Mouse (Mus musculus) spleen, postnatal 0 days (tissue): ENCODE results near the gene Junb. TPM values are rescaled to one million over a fixed set of nuclear protein-coding genes. Genes with fewer than 3 reads are reported as not detected.

Experiments used
- polyA plus RNA-seq: library from polyadenylated mRNA; unstranded; fragments of >200 nt; fragmentation: Nextera tagmentation; extraction: Ambion mirVana; gene quantifications from 2 replicates; pipeline ENCODE4 v1.2.1, GENCODE M21; 2015

Gene Junb
- 22.6 and 26.1 TPM in 2 replicates for polyA plus RNA-seq

DNA sequence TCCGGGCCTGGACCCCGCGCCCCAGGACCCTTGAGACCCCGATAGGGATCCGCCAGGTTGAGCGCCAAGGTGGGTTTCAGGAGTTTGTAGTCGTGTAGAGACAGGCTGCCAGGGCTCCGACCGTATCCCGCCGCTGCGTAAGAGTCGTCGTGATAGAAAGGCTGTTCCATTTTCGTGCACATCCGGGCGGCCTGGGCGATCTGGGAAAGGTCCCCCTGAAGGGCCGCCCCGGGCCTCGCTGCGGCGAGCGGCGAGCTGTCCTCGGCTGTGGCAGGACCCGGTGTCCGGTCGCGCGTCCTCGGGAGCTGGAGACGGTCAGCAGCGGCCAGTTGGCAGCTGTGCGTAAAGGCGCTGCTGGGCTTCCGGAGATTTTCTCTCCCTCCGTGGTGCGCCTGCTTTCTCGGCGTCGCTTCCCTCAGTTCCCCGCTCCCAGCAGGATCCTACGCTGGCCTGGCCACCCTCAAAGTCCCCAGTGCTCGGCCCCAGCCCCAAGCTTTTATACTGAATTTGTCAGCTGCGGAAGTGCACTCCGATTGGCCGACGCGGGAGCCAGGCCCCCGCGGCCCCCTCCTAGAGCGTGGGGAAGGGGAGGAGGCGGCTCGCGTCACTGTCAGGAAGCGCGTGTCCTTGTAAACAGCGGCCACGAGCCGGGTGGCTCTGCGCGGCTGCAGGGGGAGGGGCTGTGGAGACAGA, at the start of gene Junb:
TSS of gene Junb (minus strand) at position 471 of the 693 bp plus-strand sequence.

DNA sequence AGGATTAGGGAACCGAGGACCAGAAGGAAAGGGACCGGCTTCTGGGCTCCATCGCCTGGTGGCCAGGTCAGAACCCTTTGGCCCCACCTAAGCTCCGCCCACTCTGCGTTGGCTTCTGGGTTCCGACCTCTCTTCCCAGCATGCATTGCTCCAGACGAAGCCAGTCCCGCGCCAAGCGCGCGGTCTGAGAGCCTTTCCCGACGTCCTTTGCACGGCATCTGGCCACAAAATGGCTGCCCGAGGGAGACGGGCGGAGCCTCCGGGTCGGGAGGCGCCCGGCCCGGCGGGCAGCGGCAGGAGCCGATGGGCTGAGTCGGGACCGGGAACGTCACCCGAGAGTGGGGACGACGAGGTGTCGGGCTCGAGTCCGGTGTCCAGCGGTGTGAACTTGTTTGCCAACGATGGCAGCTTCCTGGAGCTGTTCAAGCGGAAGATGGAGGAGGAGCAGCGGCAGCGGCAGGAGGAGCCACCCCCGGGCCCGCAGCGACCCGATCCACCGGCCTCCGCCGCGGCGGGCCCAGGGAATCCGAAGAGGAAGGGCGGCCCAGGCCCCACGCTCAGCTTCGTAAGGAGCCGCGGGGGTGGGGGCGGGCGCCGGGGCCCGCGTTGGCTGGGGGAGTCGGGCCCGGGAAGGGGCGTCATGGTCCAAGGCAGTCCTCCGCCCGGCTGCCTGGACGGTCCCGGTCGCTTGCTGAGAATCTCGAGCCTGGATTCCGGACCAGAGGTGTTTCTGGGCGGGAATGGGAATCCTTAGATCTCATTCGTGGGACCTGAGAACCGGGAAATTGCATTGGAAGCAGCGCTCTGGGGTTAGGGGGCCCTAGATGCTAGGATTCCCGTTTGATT, 48.4 kb upstream of the Junb start, which contains the start of gene Trir:
TSS of gene Trir (plus strand) at position 154 of the 846 bp plus-strand sequence.

DNA sequence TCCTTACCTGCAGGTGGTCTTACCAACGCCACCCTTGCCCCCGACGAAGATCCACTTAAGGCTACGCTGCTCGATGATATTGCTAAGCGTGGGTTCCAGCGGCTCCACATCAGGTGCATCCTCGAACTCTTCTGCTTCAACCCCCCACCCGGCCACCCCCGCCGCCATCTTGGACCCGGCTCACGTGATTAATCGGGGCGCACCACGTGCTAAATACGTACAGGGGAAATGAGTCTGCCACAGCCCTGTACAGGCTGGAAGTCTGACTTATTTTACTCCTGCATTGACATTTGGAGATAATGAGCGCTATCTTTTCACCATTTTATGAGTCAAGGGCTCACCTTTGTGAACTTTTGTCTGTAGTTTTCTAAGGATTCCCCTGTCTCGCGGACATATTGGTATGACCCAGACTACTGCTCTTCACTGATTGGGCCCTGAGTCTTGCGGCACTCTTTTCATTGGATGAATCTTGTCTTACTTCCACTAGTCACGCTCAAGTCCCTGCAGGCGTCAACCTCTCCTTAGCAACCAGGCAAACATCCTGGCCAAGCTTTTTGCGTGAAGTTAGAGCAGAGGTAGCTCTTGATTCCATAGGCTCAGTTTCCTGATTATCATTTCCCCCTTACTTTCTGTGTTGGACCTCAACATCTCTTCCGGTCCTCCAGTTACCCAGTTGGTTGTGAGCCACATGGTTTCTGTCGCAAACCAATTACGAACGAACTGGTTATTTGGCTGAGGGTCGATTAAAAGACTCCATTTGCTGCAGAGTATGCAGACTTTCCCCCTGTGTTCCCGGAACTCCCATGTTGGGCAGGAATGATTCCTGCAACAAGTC, 46.8 kb upstream of the Junb start, which contains the start of gene Asna1:
TSS of gene Asna1 (minus strand) at position 184 of the 835 bp plus-strand sequence.

DNA sequence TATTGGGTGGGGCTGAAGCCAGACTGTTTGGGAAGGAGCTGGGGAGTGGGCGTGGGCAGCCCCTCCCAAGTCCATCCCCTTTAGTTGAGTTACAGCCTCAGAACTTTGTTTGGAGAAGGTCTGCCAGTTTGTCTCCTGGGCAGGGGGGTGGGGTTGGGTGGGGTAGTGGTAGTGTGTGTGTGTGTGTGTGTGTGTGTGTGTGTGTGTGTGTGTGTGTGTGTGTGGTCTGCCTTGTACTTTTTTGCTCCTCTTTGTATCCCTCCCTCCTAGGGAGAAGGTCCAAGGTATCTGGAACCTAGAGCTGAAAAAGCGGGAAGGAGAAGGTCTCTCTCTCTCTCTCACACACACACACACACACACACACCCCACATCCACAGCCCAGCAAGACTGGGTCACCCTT, 35.9 kb upstream of the Junb start, which contains the start of gene Best2:
TSS of gene Best2 (minus strand) at position 101 of the 400 bp plus-strand sequence.

DNA sequence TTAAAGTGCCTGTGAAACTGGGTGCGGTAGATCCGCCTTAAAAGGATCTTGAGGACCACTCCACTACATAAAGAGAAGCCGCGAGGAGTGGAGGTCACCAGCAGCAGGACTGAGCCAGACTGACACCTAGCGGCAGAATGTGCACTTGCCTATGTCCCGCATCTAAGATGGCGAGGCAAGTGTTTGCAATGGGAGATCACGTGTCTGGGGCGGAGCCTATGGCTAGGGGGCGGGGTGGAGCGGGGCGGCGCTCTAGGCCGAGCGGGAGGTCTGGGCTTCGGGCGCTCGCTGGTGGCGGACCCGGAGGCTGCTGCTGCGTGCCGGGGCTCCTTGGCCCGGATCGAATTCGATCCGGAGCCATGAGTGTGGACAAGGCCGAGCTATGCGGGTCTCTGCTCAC, 11.8 kb upstream of the Junb start, which contains the start of gene Hook2:
TSS of gene Hook2 (plus strand) at position 255 of the 400 bp plus-strand sequence.

DNA sequence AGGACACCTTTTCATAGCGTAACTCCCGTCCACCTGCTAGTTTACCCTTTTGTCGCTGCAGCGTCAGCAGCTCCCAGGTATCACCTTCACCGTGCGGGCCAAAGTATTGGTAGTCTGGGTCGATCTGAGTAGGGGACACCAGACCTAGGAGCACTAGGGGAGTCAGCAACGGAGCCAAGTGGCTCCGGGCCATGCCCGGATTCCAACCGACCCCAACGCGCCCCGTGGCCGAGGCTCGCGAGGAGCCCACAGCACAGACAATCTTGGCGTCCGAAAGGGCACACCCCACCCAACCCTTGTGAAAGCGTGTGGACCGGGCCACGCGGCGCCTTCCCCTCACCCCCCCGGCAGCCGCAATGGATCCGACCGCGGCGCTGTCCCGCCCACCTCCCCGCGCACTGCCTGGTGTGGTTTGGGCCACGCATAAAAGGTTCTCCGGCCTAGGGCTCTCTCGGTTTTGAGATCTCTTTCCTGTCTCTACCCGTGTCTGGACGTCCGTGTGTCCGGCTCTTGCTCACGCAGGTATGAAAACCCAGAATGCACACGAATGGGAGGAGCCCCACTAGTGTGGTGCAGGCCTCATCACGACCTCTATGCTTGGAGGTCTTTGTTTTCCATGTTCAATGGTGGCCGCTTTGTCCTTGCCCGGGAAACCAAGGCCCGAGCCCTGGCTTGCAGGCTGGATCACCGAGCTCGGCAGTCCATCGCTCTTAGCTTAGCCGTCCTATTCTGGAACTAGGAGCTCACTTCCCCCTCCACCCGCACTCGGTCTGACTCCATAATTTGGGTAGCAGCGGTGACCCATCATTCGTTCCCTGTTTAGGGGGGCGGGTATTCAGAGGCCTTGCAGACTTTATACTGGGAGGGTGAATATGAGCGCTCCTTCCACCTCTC, 9.0 kb downstream of the Junb start, which contains the start of the genes Gm49661, Prdx2 and Rnaseh2a:
TSS of gene Gm49661 (minus strand) at position 193 of the 894 bp plus-strand sequence.
TSS of gene Prdx2 (plus strand) at position 347 of the 894 bp plus-strand sequence.
TSS of gene Rnaseh2a (minus strand) at position 527 of the 894 bp plus-strand sequence.

DNA sequence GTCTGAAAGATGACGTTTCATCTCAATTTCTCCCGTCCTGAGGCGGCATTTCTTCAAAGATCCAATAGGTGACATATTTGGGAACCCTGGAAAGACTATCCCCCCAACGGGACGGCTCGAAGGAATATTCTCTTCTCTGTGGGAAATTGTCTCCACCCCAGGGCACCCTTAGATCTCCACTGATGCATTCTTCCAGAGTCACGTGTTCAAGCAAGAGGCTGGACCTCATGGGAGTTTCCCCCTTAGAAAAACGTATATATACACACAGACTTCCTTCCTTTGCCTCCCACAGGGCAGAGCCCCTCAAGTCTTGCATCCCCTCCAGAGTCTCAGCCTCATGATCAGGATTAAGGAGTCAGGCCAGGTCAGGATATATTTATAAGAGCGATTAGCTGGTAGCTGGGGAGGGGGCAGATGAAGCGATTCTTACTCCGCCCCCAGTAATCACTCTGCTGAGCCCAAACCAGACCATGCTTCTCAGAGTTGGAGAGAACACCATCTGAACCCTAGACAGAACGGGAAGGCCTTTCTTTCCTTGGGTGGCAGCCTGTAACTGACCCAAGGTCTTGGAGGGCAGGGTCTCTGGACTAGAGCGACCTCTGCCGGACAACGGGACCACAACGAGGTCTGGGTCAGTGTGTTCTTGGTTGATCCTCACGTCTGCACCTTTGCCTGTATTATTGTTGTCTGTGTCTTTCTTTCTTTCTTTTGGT, 31.8 kb downstream of the Junb start, which contains the start of gene Rtbdn:
TSS of gene Rtbdn (plus strand) at position 464 of the 713 bp plus-strand sequence.

DNA sequence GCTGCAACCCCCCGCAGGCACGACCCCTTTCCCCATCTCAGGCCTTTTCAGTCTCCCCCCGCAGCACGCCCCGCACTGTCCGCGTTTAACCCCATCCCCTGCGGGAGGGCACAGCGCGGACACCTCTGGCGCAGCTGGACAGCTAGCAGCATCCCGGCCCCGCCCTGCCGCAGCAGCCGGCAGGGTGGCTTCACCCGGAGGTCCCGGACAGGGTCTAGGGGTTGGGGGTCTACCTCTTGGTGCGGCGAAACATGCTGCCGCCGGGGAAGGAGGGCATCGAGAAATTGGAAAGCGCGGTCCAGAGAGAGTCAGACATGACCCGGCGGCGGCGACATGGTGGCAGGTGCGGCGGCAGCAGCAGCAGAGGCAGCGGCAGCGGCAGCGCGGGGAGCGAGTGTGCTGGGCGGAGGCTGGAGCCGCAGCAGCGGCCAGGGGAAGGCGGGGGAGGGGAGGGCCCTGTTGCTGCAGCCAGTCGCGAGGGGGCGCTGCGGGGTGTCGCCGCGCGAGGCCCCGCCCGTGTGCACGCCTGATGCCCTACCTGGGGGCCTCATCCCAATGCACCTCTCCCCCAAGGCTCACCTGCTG, 41.5 kb downstream of the Junb start, which contains the start of gene Mast1:
TSS of gene Mast1 (minus strand) at position 398 of the 585 bp plus-strand sequence.

Other genes starting within 250 kb of the Junb start
- gene Nfix, start 178.4 kb downstream of the Junb start, polyA plus RNA-seq: 14.2 and 15.5 TPM in 2 replicates
- 3.4 and 3.7 TPM in 2 replicates for gene Dand5, start 155.9 kb downstream of the Junb start, polyA plus RNA-seq
- 42.0 and 45.4 TPM in 2 replicates for gene Gadd45gip1, start 147.2 kb downstream of the Junb start, polyA plus RNA-seq
- 257 and 273 TPM in 2 replicates for gene Rad23a, start 138.1 kb downstream of the Junb start, polyA plus RNA-seq
- 262 and 293 TPM in 2 replicates for gene Calr, start 131.8 kb downstream of the Junb start, polyA plus RNA-seq
- 63.1 and 64.4 TPM in 2 replicates for gene Farsa, start 121.7 kb downstream of the Junb start, polyA plus RNA-seq
- 100 and 115 TPM in 2 replicates for gene Syce2, start 106.6 kb downstream of the Junb start, polyA plus RNA-seq
- 22.5 and 24.8 TPM in 2 replicates for gene Gcdh, start 84.8 kb downstream of the Junb start, polyA plus RNA-seq
- 323 and 405 TPM in 2 replicates for gene Klf1, start 76.8 kb downstream of the Junb start, polyA plus RNA-seq
- gene Dnase2a, start 70.2 kb downstream of the Junb start, polyA plus RNA-seq: 29.2 TPM in 2 replicates
- 0.22 and 0.30 TPM in 2 replicates for gene Mast1, start 41.4 kb downstream of the Junb start, polyA plus RNA-seq
- gene Rtbdn, start 31.7 kb downstream of the Junb start, polyA plus RNA-seq: 0.19 TPM in 1 of 2 replicates, not detected in the other
- not detected in 2 replicates for gene Gm49661, start 9.3 kb downstream of the Junb start, polyA plus RNA-seq
- gene Prdx2, start 9.1 kb downstream of the Junb start, polyA plus RNA-seq: 1,795 and 2,054 TPM in 2 replicates
- gene Rnaseh2a, start 9.0 kb downstream of the Junb start, polyA plus RNA-seq: 139 and 165 TPM in 2 replicates
- gene Hook2, start 11.9 kb upstream of the Junb start, polyA plus RNA-seq: 5.2 and 5.7 TPM in 2 replicates
- gene Best2, start 35.8 kb upstream of the Junb start, polyA plus RNA-seq: 0.08 TPM in 1 of 2 replicates, not detected in the other
- 59.9 and 62.1 TPM in 2 replicates for gene Asna1, start 46.6 kb upstream of the Junb start, polyA plus RNA-seq
- 96.0 and 106 TPM in 2 replicates for gene Trir, start 48.1 kb upstream of the Junb start, polyA plus RNA-seq
- gene Tnpo2, start 58.2 kb upstream of the Junb start, polyA plus RNA-seq: 16.3 and 17.1 TPM in 2 replicates
- gene Fbxw9, start 81.3 kb upstream of the Junb start, polyA plus RNA-seq: 7.7 and 11.9 TPM in 2 replicates
- 0.51 TPM in 1 of 2 replicates, not detected in the other for gene Gm5741, start 89.3 kb upstream of the Junb start, polyA plus RNA-seq
- gene Dhps, start 93.0 kb upstream of the Junb start, polyA plus RNA-seq: 34.8 and 37.4 TPM in 2 replicates
- 100 and 103 TPM in 2 replicates for gene Wdr83os, start 102.0 kb upstream of the Junb start, polyA plus RNA-seq
- gene Wdr83, start 102.6 kb upstream of the Junb start, polyA plus RNA-seq: 28.5 and 33.2 TPM in 2 replicates
- gene Man2b1, start 104.6 kb upstream of the Junb start, polyA plus RNA-seq: 41.9 and 56.5 TPM in 2 replicates
- gene Zfp791, start 144.4 kb upstream of the Junb start, polyA plus RNA-seq: 0.40 and 0.47 TPM in 2 replicates
- gene Cks1brt, start 173.2 kb upstream of the Junb start, polyA plus RNA-seq: not detected in 2 replicates
- not detected in 2 replicates for gene Olfr371, start 247.3 kb upstream of the Junb start, polyA plus RNA-seq